Mouse (Mus musculus) neural tube, embryonic 10.5 days (tissue): ENCODE data around the gene Phlpp1.

Experiments
- DNase-seq: peaks from one replicate; pipeline ENCODE4 v3.0.0-alpha.2; 2017; ENCODE audit warnings: low spot score; ENCODE audit errors: extremely low spot score

Phlpp1 gene

GRCm38 (mm10) chr1:106314476-106314875 is 142.9 kb downstream of the Phlpp1 start:
- no peak for DNase-seq

GRCm38 (mm10) chr1:106316641-106317304 is 145.2 kb downstream of the Phlpp1 start:
- no peak for DNase-seq

- no peak for DNase-seq
Measured at GRCm38 (mm10) chr1:106318341-106318740, 146.8 kb downstream of the Phlpp1 start.

- DNase-seq: no peak
Measured at GRCm38 (mm10) chr1:106320583-106320982, 149.0 kb downstream of the Phlpp1 start.

- no peak for DNase-seq
Measured at GRCm38 (mm10) chr1:106321432-106322126, 150.0 kb downstream of the Phlpp1 start.

GRCm38 (mm10) chr1:106326691-106327090 is 155.1 kb downstream of the Phlpp1 start:
- DNase-seq: no peak

GRCm38 (mm10) chr1:106342100-106342499 is 170.5 kb downstream of the Phlpp1 start:
- DNase-seq: no peak

GRCm38 (mm10) chr1:106345265-106345664 is 173.7 kb downstream of the Phlpp1 start:
- no peak for DNase-seq

- DNase-seq: no peak
Measured at GRCm38 (mm10) chr1:106346776-106347175, 175.2 kb downstream of the Phlpp1 start.

- no peak for DNase-seq
Measured at GRCm38 (mm10) chr1:106349116-106349515, 177.6 kb downstream of the Phlpp1 start.

GRCm38 (mm10) chr1:106351512-106351911 is 180.0 kb downstream of the Phlpp1 start:
- DNase-seq: no peak

- DNase-seq: no peak
Measured at GRCm38 (mm10) chr1:106352801-106353511, 181.4 kb downstream of the Phlpp1 start.

- DNase-seq: no peak
Measured at GRCm38 (mm10) chr1:106353993-106354392, 182.4 kb downstream of the Phlpp1 start.

- DNase-seq: no peak
Measured at GRCm38 (mm10) chr1:106359474-106359873, 187.9 kb downstream of the Phlpp1 start.

- no peak for DNase-seq
Measured at GRCm38 (mm10) chr1:106362841-106363604, 191.5 kb downstream of the Phlpp1 start.

- no peak for DNase-seq
Measured at GRCm38 (mm10) chr1:106369330-106369729, 197.8 kb downstream of the Phlpp1 start.

GRCm38 (mm10) chr1:106372446-106372845 is 200.9 kb downstream of the Phlpp1 start:
- DNase-seq: no peak

- no peak for DNase-seq
Measured at GRCm38 (mm10) chr1:106373656-106374055, 202.1 kb downstream of the Phlpp1 start.

- no peak for DNase-seq
Measured at GRCm38 (mm10) chr1:106374274-106374673, 202.7 kb downstream of the Phlpp1 start.

- DNase-seq: no peak
Measured at GRCm38 (mm10) chr1:106374971-106375370, 203.4 kb downstream of the Phlpp1 start.

GRCm38 (mm10) chr1:106376003-106376402 is 204.5 kb downstream of the Phlpp1 start:
- DNase-seq: no peak

- DNase-seq: no peak
Measured at GRCm38 (mm10) chr1:106380465-106380864, 208.9 kb downstream of the Phlpp1 start.
